Mouse (Mus musculus): ENCODE measurements around the gene Sh2d7. TPM values are rescaled to one million over a fixed set of nuclear protein-coding genes. Genes with fewer than 3 reads are reported as not detected.

Sh2d7 gene
- polyA plus RNA-seq, 1 experiment: 0.01 TPM

DNA sequence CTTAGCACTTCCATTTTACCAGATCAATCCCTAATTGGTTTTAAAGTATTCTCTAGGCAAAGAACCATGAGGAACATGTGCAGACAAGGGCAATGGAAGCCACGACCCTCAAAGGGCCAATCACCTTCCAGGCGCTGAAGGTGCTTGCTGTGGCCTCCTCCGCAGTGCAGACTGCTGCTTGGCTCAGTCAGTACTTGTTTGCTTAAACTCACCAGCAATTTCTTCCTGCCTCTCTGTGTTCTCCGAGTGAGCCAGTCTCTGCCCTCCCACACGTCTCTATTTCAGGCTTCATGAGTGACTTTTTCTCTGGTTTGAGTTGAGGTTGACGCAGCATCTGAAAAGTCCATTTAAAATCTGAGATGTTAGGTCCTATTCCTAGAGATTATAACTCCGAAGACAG, 19.9 kb upstream of the Sh2d7 start:
- H3ac ChIP-seq (ENCODE audit: control insufficient read depth, insufficient read length, low read depth): no peak overlapping the region
- no peak for TF ChIP-seq MYOG (IDR thresholded peaks at IDR 0.05; ENCODE audit: control insufficient read depth, extremely low read depth, insufficient read length)
- no peak for TF ChIP-seq CTCF (IDR thresholded peaks at IDR 0.05; ENCODE audit: control insufficient read depth, insufficient read depth, insufficient read length)
- no peak for TF ChIP-seq USF1 (IDR thresholded peaks at IDR 0.05; ENCODE audit: low read depth)
- TF ChIP-seq MAX (IDR thresholded peaks at IDR 0.05): no peak
- no peak for TF ChIP-seq MYOD1 (IDR thresholded peaks at IDR 0.05; ENCODE audit: control insufficient read depth, insufficient read length, low read depth)
- no peak for TF ChIP-seq FOSL1 (IDR thresholded peaks at IDR 0.05; ENCODE audit: insufficient read depth, low read length, poor library complexity, severe bottlenecking)
- no peak for TF ChIP-seq CEBPB (IDR thresholded peaks at IDR 0.05; ENCODE audit: low read depth)
- H3K27me3 ChIP-seq (ENCODE audit: control insufficient read depth, insufficient read depth, insufficient read length): peaks cover 7% of the 10 kb centered on the region
- H3K36me3 ChIP-seq (ENCODE audit: control insufficient read depth, insufficient read depth): no peaks in the 10 kb centered on the region
- H3K79me2 ChIP-seq (ENCODE audit: control insufficient read depth, insufficient read depth): no peaks in the 10 kb centered on the region
- H3K79me3 ChIP-seq (ENCODE audit: low read depth): no peaks in the 10 kb centered on the region
- no peak overlapping the region for H3K4me3 ChIP-seq (ENCODE audit: insufficient read depth, poor library complexity, severe bottlenecking)

- Histone ChIP-seq H3K79me2 (ENCODE audit: control insufficient read depth, insufficient read depth) (no peaks in the 10 kb centered on the region), H3K27me3 (ENCODE audit: control insufficient read depth, insufficient read depth, insufficient read length) (peaks cover 7% of the 10 kb centered on the region), H3ac (ENCODE audit: control insufficient read depth, insufficient read length, low read depth) (no peak overlapping the region), H3K79me3 (ENCODE audit: low read depth) (no peaks in the 10 kb centered on the region), H3K36me3 (ENCODE audit: control insufficient read depth, insufficient read depth) (no peaks in the 10 kb centered on the region), H3K4me3 (ENCODE audit: insufficient read depth, poor library complexity, severe bottlenecking) (no peak overlapping the region)
- TF ChIP-seq MYOD1 (IDR thresholded peaks at IDR 0.05; ENCODE audit: control insufficient read depth, insufficient read length, low read depth) (no peak), USF1 (IDR thresholded peaks at IDR 0.05; ENCODE audit: low read depth) (no peak), CEBPB (IDR thresholded peaks at IDR 0.05; ENCODE audit: low read depth) (no peak), CTCF (IDR thresholded peaks at IDR 0.05; ENCODE audit: control insufficient read depth, insufficient read depth, insufficient read length) (no peak), MYOG (IDR thresholded peaks at IDR 0.05; ENCODE audit: control insufficient read depth, extremely low read depth, insufficient read length) (no peak), FOSL1 (IDR thresholded peaks at IDR 0.05; ENCODE audit: insufficient read depth, low read length, poor library complexity, severe bottlenecking) (no peak), MAX (IDR thresholded peaks at IDR 0.05) (no peak)
Observed at GRCm38 (mm10) chr9:54520286-54520685, 18.5 kb upstream of the Sh2d7 start.

- Histone ChIP-seq H3ac (ENCODE audit: control insufficient read depth, insufficient read length, low read depth) (no peak overlapping the region), H3K79me2 (ENCODE audit: control insufficient read depth, insufficient read depth) (no peaks in the 10 kb centered on the region), H3K27me3 (ENCODE audit: control insufficient read depth, insufficient read depth, insufficient read length) (peaks cover 16% of the 10 kb centered on the region), H3K36me3 (ENCODE audit: control insufficient read depth, insufficient read depth) (no peaks in the 10 kb centered on the region), H3K4me3 (ENCODE audit: insufficient read depth, poor library complexity, severe bottlenecking) (no peak overlapping the region), H3K79me3 (ENCODE audit: low read depth) (no peaks in the 10 kb centered on the region)
- no peak for TF ChIP-seq MYOG (IDR thresholded peaks at IDR 0.05; ENCODE audit: control insufficient read depth, extremely low read depth, insufficient read length)
- TF ChIP-seq USF1 (IDR thresholded peaks at IDR 0.05; ENCODE audit: low read depth): peak; percentile 17
Observed at GRCm38 (mm10) chr9:54527694-54528093, 11.1 kb upstream of the Sh2d7 start.

DNA sequence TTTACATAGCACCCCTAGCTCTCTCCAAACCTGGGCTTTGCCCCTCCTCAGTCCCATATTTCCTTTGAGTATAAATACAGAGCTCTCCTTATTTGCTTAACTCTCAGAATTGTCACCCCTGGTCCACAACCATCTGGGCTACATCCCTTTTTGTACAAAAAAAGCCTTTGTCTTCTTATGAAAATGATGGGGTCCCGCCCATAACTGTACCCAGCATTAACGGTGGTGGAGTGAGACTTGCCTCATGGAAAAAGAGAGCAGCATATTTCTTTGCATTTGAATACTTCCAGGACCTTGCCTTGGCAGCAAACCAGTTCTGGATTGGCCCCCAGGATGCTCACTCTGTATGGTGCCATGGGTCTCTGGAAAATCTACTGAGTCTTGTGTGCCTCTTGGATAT, 8.8 kb upstream of the Sh2d7 start:
- Histone ChIP-seq H3K79me2 (ENCODE audit: control insufficient read depth, insufficient read depth) (no peaks in the 10 kb centered on the region), H3K4me3 (ENCODE audit: insufficient read depth, poor library complexity, severe bottlenecking) (no peak overlapping the region), H3ac (ENCODE audit: control insufficient read depth, insufficient read length, low read depth) (no peak overlapping the region), H3K27me3 (ENCODE audit: control insufficient read depth, insufficient read depth, insufficient read length) (peaks cover 20% of the 10 kb centered on the region), H3K79me3 (ENCODE audit: low read depth) (no peaks in the 10 kb centered on the region), H3K36me3 (ENCODE audit: control insufficient read depth, insufficient read depth) (no peaks in the 10 kb centered on the region)
- TF ChIP-seq FOSL1 (IDR thresholded peaks at IDR 0.05; ENCODE audit: insufficient read depth, low read length, poor library complexity, severe bottlenecking) (no peak), MYOG (IDR thresholded peaks at IDR 0.05; ENCODE audit: control insufficient read depth, extremely low read depth, insufficient read length) (no peak), CEBPB (IDR thresholded peaks at IDR 0.05; ENCODE audit: low read depth) (no peak), MAX (IDR thresholded peaks at IDR 0.05) (no peak), MYOD1 (IDR thresholded peaks at IDR 0.05; ENCODE audit: control insufficient read depth, insufficient read length, low read depth) (no peak), USF1 (IDR thresholded peaks at IDR 0.05; ENCODE audit: low read depth) (no peak)

- Histone ChIP-seq H3K36me3 (ENCODE audit: control insufficient read depth, insufficient read depth) (no peaks in the 10 kb centered on the region), H3K79me2 (ENCODE audit: control insufficient read depth, insufficient read depth) (no peaks in the 10 kb centered on the region), H3K79me3 (ENCODE audit: low read depth) (no peaks in the 10 kb centered on the region), H3K27me3 (ENCODE audit: control insufficient read depth, insufficient read depth, insufficient read length) (peaks cover 22% of the 10 kb centered on the region), H3ac (ENCODE audit: control insufficient read depth, insufficient read length, low read depth) (no peak overlapping the region), H3K4me3 (ENCODE audit: insufficient read depth, poor library complexity, severe bottlenecking) (no peak overlapping the region)
- no peak for TF ChIP-seq MYOG (IDR thresholded peaks at IDR 0.05; ENCODE audit: control insufficient read depth, extremely low read depth, insufficient read length)
- TF ChIP-seq CTCF (IDR thresholded peaks at IDR 0.05; ENCODE audit: control insufficient read depth, insufficient read depth, insufficient read length): no peak
- no peak for TF ChIP-seq CEBPB (IDR thresholded peaks at IDR 0.05; ENCODE audit: low read depth)
- TF ChIP-seq USF1 (IDR thresholded peaks at IDR 0.05; ENCODE audit: low read depth): no peak
- no peak for TF ChIP-seq FOSL1 (IDR thresholded peaks at IDR 0.05; ENCODE audit: insufficient read depth, low read length, poor library complexity, severe bottlenecking)
- TF ChIP-seq MAX (IDR thresholded peaks at IDR 0.05): no peak
- no peak for TF ChIP-seq MYOD1 (IDR thresholded peaks at IDR 0.05; ENCODE audit: control insufficient read depth, insufficient read length, low read depth)
Observed at GRCm38 (mm10) chr9:54530836-54531235, 7.9 kb upstream of the Sh2d7 start.

- TF ChIP-seq FOSL1 (IDR thresholded peaks at IDR 0.05; ENCODE audit: insufficient read depth, low read length, poor library complexity, severe bottlenecking): no peak
- no peak for TF ChIP-seq USF1 (IDR thresholded peaks at IDR 0.05; ENCODE audit: low read depth)
- TF ChIP-seq MYOD1 (IDR thresholded peaks at IDR 0.05; ENCODE audit: control insufficient read depth, insufficient read length, low read depth): no peak
- no peak for TF ChIP-seq MYOG (IDR thresholded peaks at IDR 0.05; ENCODE audit: control insufficient read depth, extremely low read depth, insufficient read length)
- TF ChIP-seq CEBPB (IDR thresholded peaks at IDR 0.05; ENCODE audit: low read depth): no peak
- TF ChIP-seq CTCF (IDR thresholded peaks at IDR 0.05; ENCODE audit: control insufficient read depth, insufficient read depth, insufficient read length): no peak
- Histone ChIP-seq H3K79me2 (ENCODE audit: control insufficient read depth, insufficient read depth) (no peaks in the 10 kb centered on the region), H3K36me3 (ENCODE audit: control insufficient read depth, insufficient read depth) (no peaks in the 10 kb centered on the region), H3K79me3 (ENCODE audit: low read depth) (no peaks in the 10 kb centered on the region), H3ac (ENCODE audit: control insufficient read depth, insufficient read length, low read depth) (no peak overlapping the region), H3K27me3 (ENCODE audit: control insufficient read depth, insufficient read depth, insufficient read length) (peaks cover 28% of the 10 kb centered on the region), H3K4me3 (ENCODE audit: insufficient read depth, poor library complexity, severe bottlenecking) (no peak overlapping the region)
Observed at GRCm38 (mm10) chr9:54531421-54531820, 7.4 kb upstream of the Sh2d7 start.

All from C2C12 (cell line).